ENCODE assay signal across 8 mouse cellular contexts in genomic region chr13:49421959-49422358, GRCm38 (mm10). TPM values are rescaled to one million over a fixed set of nuclear protein-coding genes. Genes with fewer than 3 reads are reported as not detected.
DNase-seq lines count a peak whose midpoint lies in the region; ATAC-seq and TF ChIP-seq lines count a peak whose summit lies in the region.

No protein-coding gene starts in this region.

- peak overlapping the region; percentile 85 for H3K9ac ChIP-seq in heart, embryonic 15.5 days
- H3K9ac ChIP-seq in forebrain, postnatal 0 days = peak overlapping the region; percentile 81
- H3K9ac ChIP-seq in midbrain, embryonic 11.5 days (ENCODE audit: low read length) = peak overlapping the region; percentile 84

- TF ChIP-seq CTCF in G1E (IDR thresholded peaks at IDR 0.05; ENCODE audit: low read depth, low read length) = no peak
- no peak for TF ChIP-seq CTCF in forebrain, postnatal 0 days (IDR thresholded peaks at IDR 0.05; ENCODE audit: low read depth)

- H3K27ac ChIP-seq in heart, embryonic 15.5 days = no peak overlapping the region
- H3K27ac ChIP-seq in forebrain, postnatal 0 days (ENCODE audit: low read depth, low read length) = no peak overlapping the region
- H3K27ac ChIP-seq in midbrain, embryonic 11.5 days (ENCODE audit: low read depth, low read length) = no peak overlapping the region

- no peaks in the 10 kb centered on the region for H3K36me3 ChIP-seq in heart, embryonic 15.5 days
- peaks cover 37% of the 10 kb centered on the region for H3K36me3 ChIP-seq in G1E (replicated peaks)
- H3K36me3 ChIP-seq in forebrain, postnatal 0 days (ENCODE audit: insufficient read depth) = no peaks in the 10 kb centered on the region
- no peaks in the 10 kb centered on the region for H3K36me3 ChIP-seq in midbrain, embryonic 11.5 days (ENCODE audit: control insufficient read depth, insufficient read depth, low read length)

- intact Hi-C loops in left cerebral cortex, postnatal 14 days (cut with DNase I) = no loop called here

- H3K27me3 ChIP-seq in heart, embryonic 15.5 days = no peaks in the 10 kb centered on the region
- no peaks in the 10 kb centered on the region; the same call in 1 of the 2 replicates for H3K27me3 ChIP-seq in G1E (ENCODE audit: insufficient read depth, low read length)
- no peaks in the 10 kb centered on the region for H3K27me3 ChIP-seq in forebrain, postnatal 0 days (ENCODE audit: insufficient read depth, low read length)
- no peaks in the 10 kb centered on the region for H3K27me3 ChIP-seq in midbrain, embryonic 11.5 days (ENCODE audit: control insufficient read depth, insufficient read depth, low read length)

- no peak for ATAC-seq in heart, embryonic 15.5 days (replicated peaks; ENCODE audit: insufficient number of reproducible peaks, insufficient read depth, low FRiP score, low read depth)
- ATAC-seq in G1E (ENCODE audit: extremely low read depth, insufficient number of reproducible peaks, low FRiP score, poor library complexity, severe bottlenecking) = no peak
- ATAC-seq in forebrain, postnatal 0 days = no peak
- ATAC-seq in midbrain, embryonic 11.5 days (ENCODE audit: low FRiP score) = no peak

- WGBS in heart, embryonic 15.5 days = 21% methylated on average over 4 of the region's 4 CpGs
- WGBS in forebrain, postnatal 0 days = 34% methylated on average over 4 of the region's 4 CpGs
- 39% methylated on average over 4 of the region's 4 CpGs for WGBS in midbrain, embryonic 11.5 days

- no peak for DNase-seq in heart, adult 11 months
- DNase-seq in G1E (ENCODE audit: low spot score) = no peak
- DNase-seq in forebrain, postnatal 0 days = no peak
- no peak for DNase-seq in midbrain, embryonic 11.5 days (ENCODE audit: low spot score, missing footprints)
- DNase-seq in left cerebral cortex, postnatal 14 days (ENCODE audit: low spot score in 2 of 2) = no peak
- DNase-seq in gastrocnemius, postnatal 4 days (ENCODE audit: low spot score in 2 of 2) = no peak
- DNase-seq in MN1 (ENCODE audit: low spot score) = no peak

- no peaks in the 10 kb centered on the region for H3K9me3 ChIP-seq in heart, embryonic 15.5 days (replicated peaks)
- no peaks in the 10 kb centered on the region for H3K9me3 ChIP-seq in G1E (replicated peaks)
- H3K9me3 ChIP-seq in forebrain, postnatal 0 days (ENCODE audit: low read length) = no peaks in the 10 kb centered on the region
- no peaks in the 10 kb centered on the region for H3K9me3 ChIP-seq in midbrain, embryonic 11.5 days (ENCODE audit: control insufficient read depth, low read length)

- H3K4me3 ChIP-seq in heart, embryonic 15.5 days = peak overlapping the region; percentile 96
- peak overlapping the region; percentile 97 for H3K4me3 ChIP-seq in G1E (ENCODE audit: low read depth, low read length)
- H3K4me3 ChIP-seq in forebrain, postnatal 0 days (ENCODE audit: low read depth, low read length) = peak overlapping the region; percentile 73
- peak overlapping the region; percentile 84 for H3K4me3 ChIP-seq in midbrain, embryonic 11.5 days (ENCODE audit: low read depth, low read length)

- peak overlapping the region; percentile 94 for H3K4me2 ChIP-seq in heart, embryonic 15.5 days
- H3K4me2 ChIP-seq in forebrain, postnatal 0 days (ENCODE audit: low read depth) = peak overlapping the region; percentile 95
- H3K4me2 ChIP-seq in midbrain, embryonic 11.5 days = peak overlapping the region; percentile 97

- H3K4me1 ChIP-seq in heart, embryonic 15.5 days (replicated peaks) = peaks cover 23% of the 10 kb centered on the region
- H3K4me1 ChIP-seq in G1E (ENCODE audit: insufficient read depth, low read depth, low read length) = peaks cover 35% of the 10 kb centered on the region
- peaks cover 20% of the 10 kb centered on the region for H3K4me1 ChIP-seq in forebrain, postnatal 0 days (ENCODE audit: insufficient read depth)
- peaks cover 15% of the 10 kb centered on the region for H3K4me1 ChIP-seq in midbrain, embryonic 11.5 days (ENCODE audit: control insufficient read depth, insufficient read depth, low read length)

RNA-seq across cellular contexts. Expression of gene Ippk, which starts 0.9 kb away (rescaled TPM):
- polyA plus RNA-seq in heart, embryonic 15.5 days (2015; fragmentation: Nextera tagmentation; extraction: Ambion mirVana) = 10.0 and 11.1 TPM in 2 replicates
- total RNA-seq in G1E (2014; fragmentation: Nextera tagmentation) (4.5 and 4.8 TPM in 2 replicates), G1E (2017) (15.8 and 15.9 TPM in 2 replicates)
- 1.3 and 2.3 TPM in 2 replicates for polyA plus RNA-seq in G1E (2012)
- 15.0 and 15.9 TPM in 2 replicates for total RNA-seq in forebrain, postnatal 0 days (2014; rRNA removed)
- polyA plus RNA-seq in forebrain, postnatal 0 days (2015; fragmentation: Nextera tagmentation; extraction: Ambion mirVana) = 11.0 and 11.7 TPM in 2 replicates
- polyA plus RNA-seq in midbrain, embryonic 11.5 days (2014; fragmentation: Nextera tagmentation; extraction: Ambion mirVana) = 13.7 and 18.3 TPM in 2 replicates
- total RNA-seq in left cerebral cortex, postnatal 14 days (2021) = 10 to 100 TPM; 12.8 to 14.2 TPM
- 1 to 10 TPM; 7.0 to 8.9 TPM for total RNA-seq in gastrocnemius, postnatal 4 days (2021)
